Mouse (Mus musculus) neural tube, embryonic 11.5 days (tissue): Measurements from ENCODE around the gene Spz1. TPM values are rescaled to one million over a fixed set of nuclear protein-coding genes. Genes with fewer than 3 reads are reported as not detected.
"Not testable (repeated sequence)": the region's sequence is repeated elsewhere in the genome, so short reads cannot be mapped to it uniquely, and the experiment has no call there.

Experiments
- ATAC-seq: fragments of 200-750 bp; cut with Nextera tagmentation; 2 replicates; pipeline ENCODE4 v1.8.0; 2017; ENCODE audit warnings: moderate number of reproducible peaks, mild to moderate bottlenecking, moderate TSS enrichment, moderate library complexity; ENCODE audit not compliant: insufficient read depth, low FRiP score, low TSS enrichment
- DNase-seq: peaks from one replicate; pipeline ENCODE4 v3.0.0-alpha.2; 2015; ENCODE audit warnings: low spot score
- H3K27ac ChIP-seq: fragments of 300-500 bp; sonication (generic); 2 replicates; pipeline ENCODE4 v1.5.1; 2014; ENCODE audit warnings: low read depth, mild to moderate bottlenecking, low read length
- H3K27me3 ChIP-seq: fragments of 300-500 bp; sonication (generic); 2 replicates; pipeline ENCODE4 v1.6.1; 2014; ENCODE audit warnings: mild to moderate bottlenecking, low read length, mixed read lengths; ENCODE audit not compliant: control insufficient read depth, insufficient read depth
- H3K36me3 ChIP-seq: fragments of 300-500 bp; sonication (generic); 2 replicates; pipeline ENCODE4 v1.6.1; 2014; ENCODE audit warnings: mild to moderate bottlenecking, low read length, moderate library complexity, mixed read lengths; ENCODE audit not compliant: control insufficient read depth, insufficient read depth
- H3K4me1 ChIP-seq: fragments of 300-500 bp; sonication (generic); 2 replicates; pipeline ENCODE4 v1.6.1; 2014; ENCODE audit warnings: low read length, mixed read lengths; ENCODE audit not compliant: control insufficient read depth, insufficient read depth
- H3K4me2 ChIP-seq: fragments of 300-500 bp; sonication (generic); 2 replicates; pipeline ENCODE4 v1.6.1; 2014; ENCODE audit warnings: low read depth, mild to moderate bottlenecking, moderate library complexity
- H3K4me3 ChIP-seq: fragments of 300-500 bp; sonication (generic); 2 replicates; pipeline ENCODE4 v1.5.1; 2014; ENCODE audit warnings: low read depth, low read length
- H3K9ac ChIP-seq: fragments of 300-500 bp; sonication (generic); 2 replicates; pipeline ENCODE4 v1.6.1; 2014; ENCODE audit warnings: mild to moderate bottlenecking, low read length
- H3K9me3 ChIP-seq: fragments of 300-500 bp; sonication (generic); 2 replicates; pipeline ENCODE4 v1.6.1; 2016; ENCODE audit warnings: low read length; ENCODE audit not compliant: control insufficient read depth
- WGBS: fragments of 180-500 bp; shearing (Covaris S2); extraction: QIAGEN DNeasy Blood & Tissue Kit; methylation state at CpG from one replicate; pipeline ENCODE4 v1.1.7; 2014; 5-methylcytosine and 5-hydroxymethylcytosine counted together
- polyA plus RNA-seq: library from polyadenylated mRNA; unstranded; fragments of >200 nt; fragmentation: Nextera tagmentation; extraction: Ambion mirVana; gene quantifications from 2 replicates; pipeline ENCODE4 v1.2.1, GENCODE M21; 2014

The Spz1 gene
- polyA plus RNA-seq, 1 experiment from 2014 or later: not detected

DNA sequence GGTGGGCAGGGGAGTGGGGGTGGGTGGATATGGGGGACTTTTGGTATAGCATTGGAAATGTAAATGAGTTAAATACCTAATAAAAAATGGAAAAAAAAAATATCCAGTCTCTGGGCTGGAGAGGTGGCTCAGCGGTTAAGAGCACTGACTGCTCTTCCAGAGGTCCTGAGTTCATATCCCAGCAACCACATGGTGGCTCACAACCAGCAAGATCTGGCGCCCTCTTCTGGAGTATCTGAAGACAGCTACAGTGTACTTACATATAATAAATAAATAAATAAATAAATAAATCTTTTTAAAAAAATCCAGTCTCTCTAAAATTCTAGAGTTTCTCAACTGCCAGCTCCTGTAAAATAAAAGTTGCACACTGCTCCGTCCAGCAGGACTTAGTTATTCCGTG is 29.3 kb upstream of the Spz1 start:
- ATAC-seq, H3K4me3 ChIP-seq, H3K9me3 ChIP-seq, H3K4me2 ChIP-seq, H3K27ac ChIP-seq, DNase-seq, H3K4me1 ChIP-seq, H3K27me3 ChIP-seq, H3K9ac ChIP-seq, H3K36me3 ChIP-seq: not testable (repeated sequence)
- 85% methylated on average over 4 of the region's 4 CpGs for WGBS

DNA sequence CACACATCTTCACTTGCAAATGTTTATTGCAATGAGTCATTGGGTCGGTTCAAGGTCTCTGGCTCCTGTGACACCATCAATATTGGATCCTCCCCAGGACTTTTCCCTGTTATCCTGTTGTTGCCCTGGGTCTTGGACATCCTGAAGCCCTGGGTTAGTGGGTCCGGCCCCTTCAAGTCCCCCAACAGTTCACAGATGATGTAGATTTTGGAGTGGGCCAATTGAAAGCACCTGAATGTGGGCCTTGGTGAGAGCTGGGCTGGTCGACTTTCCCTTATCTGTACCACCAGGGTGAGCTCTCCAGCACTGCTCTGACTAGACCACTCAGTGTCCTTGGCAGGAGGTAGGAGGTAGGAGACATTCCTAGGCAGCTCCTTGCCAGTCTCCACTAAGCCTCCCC is 19.5 kb upstream of the Spz1 start:
- H3K27ac ChIP-seq: 0 out of 2 replicates have a peak overlapping the region, but pooled peaks have one; percentile 20

DNA sequence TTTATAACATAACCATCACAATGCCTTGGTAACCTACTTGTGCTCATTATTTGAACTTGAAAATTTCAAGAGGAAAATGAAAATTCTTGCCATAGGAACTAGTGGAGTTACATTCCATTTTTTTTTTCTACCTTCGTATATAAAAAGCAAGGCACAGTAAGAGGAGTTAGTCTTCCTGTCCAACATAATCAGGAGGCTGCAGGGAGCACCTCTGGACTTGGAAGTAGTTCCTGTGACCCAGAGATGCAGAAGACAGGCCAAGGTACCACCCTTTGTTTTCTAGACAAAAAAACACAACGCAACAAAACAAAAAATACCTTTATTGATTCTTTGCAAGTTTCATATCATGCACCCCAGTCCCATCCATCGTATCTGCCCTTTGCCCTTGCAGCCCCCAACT is 18.9 kb upstream of the Spz1 start:
- 85% methylated on average over 3 of the region's 3 CpGs for WGBS
- ATAC-seq (no peak), DNase-seq (no peak)
- no peak overlapping the region for H3K4me2 ChIP-seq
- H3K9ac ChIP-seq: no peak overlapping the region
- peaks cover 19% of the 10 kb centered on the region for H3K4me1 ChIP-seq
- H3K27ac ChIP-seq: no peak overlapping the region
- no peaks in the 10 kb centered on the region for H3K36me3 ChIP-seq
- no peaks in the 10 kb centered on the region for H3K27me3 ChIP-seq
- H3K9me3 ChIP-seq: no peaks in the 10 kb centered on the region
- H3K4me3 ChIP-seq: no peak overlapping the region

More for the DNA sequence above, 19.5 kb upstream of the Spz1 start:
- H3K4me1 ChIP-seq: peaks cover 19% of the 10 kb centered on the region
- no peak for DNase-seq
- 61% methylated on average over 3 of the region's 3 CpGs for WGBS
- H3K27me3 ChIP-seq: no peaks in the 10 kb centered on the region
- H3K4me3 ChIP-seq: no peak overlapping the region
- no peak for ATAC-seq
- H3K36me3 ChIP-seq: no peaks in the 10 kb centered on the region
- H3K9me3 ChIP-seq: no peaks in the 10 kb centered on the region
- no peak overlapping the region for H3K9ac ChIP-seq
- no peak overlapping the region for H3K4me2 ChIP-seq

DNA sequence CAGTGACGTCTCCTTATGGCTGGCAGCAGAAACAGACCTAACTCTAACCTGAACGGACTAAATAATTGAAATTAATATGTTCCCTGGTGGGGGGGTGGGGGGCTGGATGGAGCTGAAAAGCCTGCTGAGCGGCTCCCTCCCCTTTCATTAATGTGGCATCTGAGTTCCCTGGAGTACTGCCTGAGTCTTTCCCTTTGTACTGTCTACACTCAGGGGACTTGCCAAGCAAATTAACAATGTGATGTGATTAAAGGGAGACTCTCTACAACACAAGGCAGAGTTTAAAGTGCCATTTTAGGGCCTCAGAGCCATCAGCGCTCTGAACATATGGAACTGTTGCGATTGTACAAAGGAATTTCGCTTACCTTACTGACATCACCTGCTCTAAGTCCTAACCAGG is 18.5 kb upstream of the Spz1 start:
- WGBS: 35% methylated on average over 6 of the region's 6 CpGs
- no peak overlapping the region for H3K4me3 ChIP-seq
- H3K9me3 ChIP-seq: no peaks in the 10 kb centered on the region
- no peak overlapping the region for H3K4me2 ChIP-seq
- H3K27me3 ChIP-seq: no peaks in the 10 kb centered on the region
- H3K9ac ChIP-seq: no peak overlapping the region
- peaks cover 19% of the 10 kb centered on the region for H3K4me1 ChIP-seq
- peak overlapping the region; percentile 70 for H3K27ac ChIP-seq
- H3K36me3 ChIP-seq: no peaks in the 10 kb centered on the region
- ATAC-seq (peak; percentile 58; the same call in 1 of the 2 replicates), DNase-seq (no peak)

DNA sequence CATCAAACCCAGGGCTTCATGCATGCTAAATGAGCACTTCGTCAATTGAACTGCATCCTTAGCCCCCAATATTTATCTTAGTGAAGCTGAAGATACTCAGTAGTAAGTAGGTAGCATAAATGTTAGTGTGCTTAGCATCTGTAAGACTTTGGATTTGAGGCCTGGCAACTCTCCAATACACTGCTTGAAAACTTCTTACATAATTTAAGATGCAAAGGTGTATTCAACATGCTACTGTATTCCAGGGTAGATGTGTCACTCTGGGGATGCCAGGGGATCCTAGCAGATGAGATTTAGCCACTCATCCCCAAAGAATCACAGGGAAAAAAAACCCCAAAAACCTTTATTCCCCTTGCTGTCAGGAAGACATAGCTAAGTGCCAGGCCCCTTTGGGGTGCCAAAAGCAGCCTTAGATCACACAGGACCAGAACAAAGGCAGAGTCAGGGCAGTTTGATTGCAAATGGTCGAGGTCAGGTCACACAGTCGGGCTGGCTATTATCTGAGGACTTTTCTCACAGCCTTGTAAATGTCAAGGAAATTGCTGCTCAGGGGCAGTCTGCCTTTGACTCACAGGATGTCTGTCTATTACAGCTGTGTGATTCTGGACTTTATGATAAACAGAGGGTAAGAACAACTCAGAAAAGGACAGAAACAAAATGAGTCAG is 17.9 kb upstream of the Spz1 start:
- DNase-seq: peak; percentile 49
- Histone ChIP-seq H3K27me3 (no peaks in the 10 kb centered on the region), H3K4me1 (peaks cover 19% of the 10 kb centered on the region), H3K4me3 (no peak overlapping the region), H3K27ac (peak overlapping the region; percentile 70), H3K36me3 (no peaks in the 10 kb centered on the region), H3K9ac (no peak overlapping the region), H3K4me2 (no peak overlapping the region), H3K9me3 (no peaks in the 10 kb centered on the region)
- 19% methylated on average over 3 of the region's 3 CpGs for WGBS
- peak; percentile 67; the same call in 1 of the 2 replicates for ATAC-seq

DNA sequence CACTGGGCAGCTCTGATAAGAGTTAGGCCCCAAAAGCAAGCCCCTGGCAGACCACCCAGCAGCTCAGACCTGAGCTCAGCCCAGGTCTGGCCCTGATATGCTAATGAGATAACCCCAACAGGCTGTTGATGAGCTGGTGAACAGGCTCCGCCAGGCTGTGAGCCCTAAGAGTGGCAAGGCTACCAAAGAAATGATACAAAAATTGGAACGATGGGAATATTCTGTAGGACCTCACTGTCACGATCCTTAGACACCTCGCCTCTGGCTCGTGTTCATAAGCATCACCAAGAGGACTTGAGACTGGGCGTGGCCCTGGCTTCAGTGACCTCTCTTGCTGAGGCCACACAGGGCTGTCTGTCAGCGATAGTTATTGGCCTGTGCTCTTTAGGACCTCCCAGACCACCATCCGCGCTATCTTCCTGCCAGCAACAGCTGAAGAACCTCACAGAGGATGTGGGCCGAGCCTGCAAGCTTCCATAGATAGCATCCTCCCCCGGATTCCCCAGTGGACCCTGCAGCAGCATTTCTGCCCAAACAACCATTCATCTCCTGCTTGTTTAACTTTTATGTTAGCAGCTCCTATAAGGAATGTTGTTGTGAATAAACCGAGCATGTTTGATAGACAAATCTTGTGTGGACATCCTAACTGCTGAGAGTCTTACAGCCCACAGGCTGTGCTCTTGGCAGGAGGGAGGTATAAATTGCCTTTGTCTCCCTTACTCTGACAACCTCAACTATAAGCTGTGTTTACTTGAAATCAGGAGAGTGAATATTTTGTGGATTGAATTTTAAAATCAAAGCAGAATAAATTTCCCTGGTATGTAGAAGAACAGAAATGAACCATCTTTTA is 17.0 kb upstream of the Spz1 start:
- H3K36me3 ChIP-seq: no peaks in the 10 kb centered on the region
- no peaks in the 10 kb centered on the region for H3K9me3 ChIP-seq
- peaks cover 19% of the 10 kb centered on the region for H3K4me1 ChIP-seq
- ATAC-seq: peak; percentile 52
- H3K9ac ChIP-seq: no peak overlapping the region
- no peak overlapping the region for H3K4me2 ChIP-seq
- H3K4me3 ChIP-seq: no peak overlapping the region
- H3K27me3 ChIP-seq: no peaks in the 10 kb centered on the region
- WGBS: 11% methylated on average over 12 of the region's 12 CpGs
- no peak overlapping the region for H3K27ac ChIP-seq
- peak; percentile 49 for DNase-seq

DNA sequence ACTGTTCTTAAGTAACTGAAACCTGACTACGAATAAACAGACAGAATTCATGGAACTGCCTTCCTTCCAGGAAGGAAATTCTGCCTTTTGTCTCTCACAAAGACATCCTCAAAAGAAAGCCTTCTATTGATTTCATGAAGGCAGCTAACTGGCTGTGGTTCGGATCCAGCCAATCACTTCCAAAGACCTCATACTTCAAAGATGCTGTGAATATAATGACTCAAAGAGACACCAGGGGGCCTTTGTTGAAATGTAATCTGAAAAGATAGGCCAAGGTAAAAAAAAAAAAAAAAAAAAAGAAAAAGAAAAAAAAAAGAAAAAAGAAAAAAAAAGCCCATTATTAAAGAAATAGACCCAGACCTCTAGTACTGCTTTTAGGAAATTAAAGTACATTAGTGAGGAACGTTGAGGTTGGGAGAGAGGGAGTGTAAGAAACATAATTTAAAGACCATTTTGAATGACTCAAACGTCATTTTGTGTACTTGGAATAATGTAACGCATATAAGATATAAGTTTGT is 16.4 kb upstream of the Spz1 start:
- ATAC-seq (no peak), DNase-seq (no peak)
- WGBS: 34% methylated on average over 5 of the region's 5 CpGs
- no peaks in the 10 kb centered on the region for H3K9me3 ChIP-seq
- no peaks in the 10 kb centered on the region for H3K36me3 ChIP-seq
- H3K27ac ChIP-seq: no peak overlapping the region
- H3K27me3 ChIP-seq: no peaks in the 10 kb centered on the region
- no peak overlapping the region for H3K9ac ChIP-seq
- H3K4me3 ChIP-seq: no peak overlapping the region
- no peak overlapping the region for H3K4me2 ChIP-seq
- peaks cover 19% of the 10 kb centered on the region for H3K4me1 ChIP-seq

DNA sequence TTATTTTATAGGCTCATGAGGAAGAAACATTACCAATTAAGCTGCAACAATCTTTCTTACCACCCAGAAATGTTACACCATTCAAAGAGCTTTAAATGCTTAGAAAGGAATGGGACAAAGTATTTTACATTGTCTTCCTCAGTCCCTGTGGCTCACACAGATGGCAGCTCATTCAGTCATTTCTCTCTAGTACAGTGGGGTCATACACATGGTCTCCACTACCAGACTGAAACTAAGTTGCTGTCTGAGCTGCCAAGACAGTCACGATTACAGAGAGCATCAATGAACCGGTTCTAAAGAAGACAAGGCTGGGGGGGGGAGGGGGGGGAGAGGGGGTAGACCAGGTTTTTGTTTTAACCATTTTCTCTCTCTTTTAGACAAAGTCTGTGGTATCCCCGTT is 15.3 kb upstream of the Spz1 start:
- Histone ChIP-seq H3K4me3 (no peak overlapping the region), H3K4me1 (peaks cover 19% of the 10 kb centered on the region), H3K27me3 (no peaks in the 10 kb centered on the region), H3K4me2 (no peak overlapping the region), H3K9me3 (no peaks in the 10 kb centered on the region), H3K27ac (no peak overlapping the region), H3K9ac (no peak overlapping the region), H3K36me3 (no peaks in the 10 kb centered on the region)
- 74% methylated on average over 3 of the region's 3 CpGs for WGBS
- ATAC-seq (no peak), DNase-seq (no peak)
